Mouse (Mus musculus): ENCODE data around the gene Olfr770.
"Not testable (repeated sequence)": the region's sequence is repeated elsewhere in the genome, so short reads cannot be mapped to it uniquely, and the experiment has no call there.

- not testable (repeated sequence) for TF ChIP-seq CTCF, EP300 (IDR thresholded peaks at IDR 0.05)
Observed at GRCm38 (mm10) chr10:129187319-129187718, 48.5 kb upstream of the Olfr770 start, which contains the start of gene Olfr773.
